Mouse (Mus musculus) T-helper 1 cell (primary cell): ENCODE measurements around the gene Fbxo28.
"Not testable (repeated sequence)": the region's sequence is repeated elsewhere in the genome, so short reads cannot be mapped to it uniquely, and the experiment has no call there.

Experiments
- in situ Hi-C: fragments of 300-600 bp; cut with MboI, MseI; formaldehyde crosslinking; loops from one replicate; pipeline ENCODE4 v1.15.1; 2025; ENCODE audit warnings: high pct_unique_total_duplicates

Gene Fbxo28

DNA sequence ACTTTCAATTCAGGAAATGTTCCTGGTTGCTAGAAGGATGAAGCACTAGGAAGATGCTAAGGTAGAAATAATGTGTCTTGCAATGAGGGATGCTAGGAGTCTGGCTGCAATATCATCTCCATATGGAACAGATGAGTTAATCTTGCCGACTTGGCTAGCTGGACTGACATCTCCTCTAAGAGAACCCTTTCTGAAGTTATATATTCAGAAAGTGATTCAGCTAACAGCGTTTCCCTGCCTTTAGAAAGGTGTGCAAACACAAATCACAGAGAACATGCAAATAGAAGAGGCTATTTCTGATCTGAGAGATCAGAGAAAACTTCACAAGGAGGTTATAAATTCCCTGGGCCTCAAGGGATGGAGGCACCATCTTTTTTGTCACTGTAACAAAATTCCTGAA is 4.4 kb upstream of the Fbxo28 start:
- in situ Hi-C loops = no loop called here

DNA sequence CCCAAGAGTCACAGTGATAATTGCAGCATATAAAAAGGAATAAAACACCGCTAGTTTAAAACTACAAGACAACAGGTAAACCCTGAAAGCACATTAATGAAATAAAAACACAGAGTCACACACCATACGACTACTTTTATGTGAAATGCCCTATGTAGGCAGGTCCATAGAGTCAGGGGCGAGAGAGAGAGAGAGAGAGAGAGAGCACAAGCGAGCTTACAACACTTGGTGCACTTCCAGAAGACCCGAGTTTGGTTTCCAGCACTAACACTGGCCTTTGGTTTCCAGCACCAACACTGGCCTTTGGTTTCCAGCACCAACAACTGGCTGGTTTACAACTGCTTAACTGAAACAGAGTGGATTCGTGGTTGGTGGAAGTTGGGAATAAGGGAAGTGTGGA is 564 bp upstream of the Fbxo28 start:
- in situ Hi-C loops = no loop called here

DNA sequence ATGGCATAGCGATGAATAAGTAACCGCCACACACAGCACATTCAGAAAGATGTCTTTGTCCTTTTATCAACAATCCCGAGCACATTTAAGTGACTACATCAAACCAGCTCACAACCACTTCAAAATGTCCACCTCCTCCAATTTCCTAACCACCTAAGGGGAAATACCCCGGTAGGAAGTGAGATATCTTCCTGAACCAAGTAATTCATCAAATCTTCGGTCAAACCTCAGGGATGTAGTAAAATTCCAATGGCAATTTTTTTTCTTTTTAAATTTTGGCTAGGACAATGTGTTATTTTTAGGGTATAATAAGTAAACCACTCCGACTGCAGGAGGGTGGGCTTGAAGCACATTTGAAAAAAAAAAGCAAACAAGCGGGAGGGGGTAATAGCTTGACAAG is 1.1 kb downstream of the Fbxo28 start:
- in situ Hi-C loops = no loop called here

- in situ Hi-C loops = no loop called here
These were observed 2.4 kb downstream of the Fbxo28 start for GRCm38 (mm10) chr1:182338961-182339565.

DNA sequence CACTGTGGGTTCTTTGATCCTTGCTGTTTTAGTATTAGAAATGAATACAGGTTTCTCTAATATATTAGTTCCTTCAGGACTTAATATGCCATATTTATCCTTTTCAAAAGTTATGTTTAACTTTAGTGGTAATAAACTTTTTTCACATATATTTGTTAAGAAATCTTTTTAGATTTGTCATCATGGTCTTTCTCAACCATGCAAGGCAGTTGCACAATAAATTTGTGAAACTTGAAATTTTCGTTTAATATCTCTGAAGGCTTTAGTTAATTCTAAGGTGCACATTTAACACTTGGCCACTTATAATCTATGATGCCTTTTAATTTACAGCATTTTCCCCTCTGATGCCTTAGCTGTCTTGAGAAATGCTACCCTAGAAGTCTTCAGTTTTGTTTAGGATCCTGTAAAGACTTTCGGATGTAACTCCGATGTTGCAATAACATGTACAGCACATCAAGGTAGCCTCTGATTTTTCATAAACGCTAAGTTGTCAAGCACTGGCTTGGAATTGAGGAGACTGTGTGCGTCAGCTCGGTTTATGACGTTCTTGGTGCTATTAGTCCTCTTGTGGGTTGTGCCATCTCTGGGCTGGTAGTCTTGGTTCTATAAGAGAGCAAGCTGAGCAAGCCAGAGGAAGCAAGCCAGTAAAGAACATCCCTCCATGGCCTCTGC is 7.5 kb downstream of the Fbxo28 start:
- in situ Hi-C loops = no loop called here

DNA sequence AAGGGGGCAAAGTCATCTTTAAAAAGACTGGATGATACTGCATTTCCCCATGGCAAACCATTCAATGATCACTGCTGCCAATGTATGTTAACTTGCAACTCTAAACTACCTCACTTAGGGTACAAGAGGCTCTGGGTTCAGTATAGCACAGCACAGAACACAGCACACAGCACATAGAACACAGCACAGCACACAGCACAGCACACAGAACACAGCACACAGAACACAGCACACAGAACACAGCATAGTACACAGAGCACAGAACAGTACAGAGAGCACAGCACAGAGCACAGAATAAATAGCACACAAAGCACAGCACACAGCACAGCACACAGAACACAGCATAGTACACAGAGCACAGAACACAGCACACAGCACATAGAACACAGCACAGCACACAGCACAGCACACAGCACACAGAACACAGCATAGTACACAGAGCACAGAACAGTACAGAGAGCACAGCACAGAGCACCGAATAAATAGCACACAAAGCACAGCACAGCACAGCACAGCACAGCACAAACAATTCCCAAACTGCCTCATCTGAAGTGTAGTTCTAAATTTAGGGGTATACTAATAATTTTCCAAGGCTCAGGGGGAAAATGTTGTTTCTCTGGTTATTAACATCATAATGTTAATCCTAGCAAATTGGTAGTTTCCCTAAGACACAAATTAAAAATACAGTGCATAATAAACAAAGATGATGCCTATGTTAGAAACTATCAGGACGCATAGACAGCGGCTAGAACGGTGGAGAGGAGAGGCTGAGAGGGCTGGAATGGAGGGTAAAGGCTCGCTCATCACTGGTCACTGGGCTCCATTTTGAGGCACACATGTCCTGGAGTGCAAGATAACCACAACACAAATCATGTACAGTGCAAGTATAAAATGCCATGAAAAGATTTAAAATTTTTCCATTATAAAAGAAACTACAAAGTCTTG is 9.1 kb downstream of the Fbxo28 start:
- in situ Hi-C loops = no loop called here

- in situ Hi-C loops = no loop called here
These were observed 15.5 kb downstream of the Fbxo28 start for GRCm38 (mm10) chr1:182325919-182326318.

GRCm38 (mm10) chr1:182324552-182324951 is 16.9 kb downstream of the Fbxo28 start:
- in situ Hi-C loops = no loop called here

GRCm38 (mm10) chr1:182323139-182323538 is 18.3 kb downstream of the Fbxo28 start:
- in situ Hi-C loops = no loop called here

DNA sequence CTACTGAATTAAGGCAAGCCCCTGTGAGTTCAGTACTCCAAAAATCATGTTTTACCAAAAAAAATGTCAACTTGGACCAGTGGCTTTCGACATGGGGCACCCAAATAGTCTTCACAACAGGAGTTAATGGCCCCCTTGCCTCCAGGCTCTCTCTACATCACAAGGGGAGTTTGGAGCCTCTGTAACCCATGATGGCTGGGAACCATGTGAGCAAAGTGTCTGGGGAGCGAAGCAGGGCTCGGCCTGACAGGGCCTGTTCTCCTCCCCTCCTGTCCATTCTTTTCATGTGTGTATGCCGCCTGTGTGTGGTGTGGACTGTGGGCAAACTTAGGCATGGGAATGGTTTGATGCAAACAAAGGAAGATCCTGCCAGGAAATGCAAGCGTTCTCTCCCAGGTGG is 27.2 kb downstream of the Fbxo28 start:
- in situ Hi-C loops = no loop called here

GRCm38 (mm10) chr1:182313181-182313580 is 28.2 kb downstream of the Fbxo28 start:
- in situ Hi-C loops = no loop called here

DNA sequence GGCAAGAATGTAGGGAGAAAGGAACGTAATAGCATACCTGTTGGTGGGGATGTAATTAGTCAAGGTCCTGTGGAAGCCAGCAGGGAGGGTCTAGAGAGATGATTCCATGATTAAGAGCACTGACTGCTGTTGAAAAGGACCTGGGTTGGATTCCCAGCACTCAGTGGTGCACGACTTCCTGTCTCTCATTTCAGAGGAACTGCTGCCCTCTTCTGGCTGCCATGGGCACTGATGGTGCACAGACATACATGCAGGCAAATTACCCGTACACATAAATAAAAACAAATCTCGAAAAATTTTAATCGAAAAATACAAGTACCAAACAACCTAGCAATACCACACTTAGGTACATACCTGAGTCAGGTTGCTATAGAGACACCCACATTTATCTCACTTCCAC is 30.1 kb downstream of the Fbxo28 start:
- in situ Hi-C loops = no loop called here

DNA sequence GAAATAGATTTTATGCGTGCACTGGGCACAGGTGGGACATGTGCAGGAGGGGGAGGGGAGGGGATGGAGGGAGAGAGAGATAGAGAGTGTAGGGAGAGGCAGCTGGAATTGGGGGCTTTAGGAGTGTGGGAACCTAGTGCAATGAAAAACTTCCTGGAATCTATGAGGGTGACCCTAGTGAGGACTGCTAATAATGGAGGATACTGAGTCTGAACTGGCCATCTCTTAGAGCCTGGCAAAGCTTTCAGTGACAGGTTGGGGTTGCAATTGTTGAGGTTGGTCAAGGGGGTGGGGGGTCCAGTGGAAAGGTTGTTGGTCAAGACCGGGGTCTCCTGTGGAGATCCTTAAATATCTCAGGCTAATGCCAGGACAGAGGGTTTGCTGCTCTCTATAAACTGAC is 31.1 kb downstream of the Fbxo28 start:
- in situ Hi-C loops = no loop called here

- in situ Hi-C loops = no loop called here
These were observed 32.0 kb downstream of the Fbxo28 start for GRCm38 (mm10) chr1:182309403-182309802.

DNA sequence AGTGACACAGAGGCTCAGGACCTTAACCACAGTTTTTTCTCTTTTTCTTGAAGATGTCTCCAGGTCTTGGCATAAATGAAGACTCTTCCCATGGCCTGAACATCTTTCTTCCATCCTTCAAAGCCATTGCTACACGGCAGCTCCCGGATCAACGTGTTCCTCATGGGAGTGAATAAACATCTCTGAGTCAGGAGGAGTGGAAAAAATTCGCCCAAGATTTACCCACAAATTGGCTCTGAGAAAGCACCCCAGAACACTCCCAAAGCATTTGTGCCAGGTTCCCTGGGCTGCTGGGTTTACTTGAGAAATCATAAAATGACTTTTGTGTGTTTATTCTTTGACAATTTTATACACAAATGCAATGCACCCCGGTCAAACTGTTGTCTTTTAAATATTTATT is 38.5 kb downstream of the Fbxo28 start:
- in situ Hi-C loops = no loop called here

DNA sequence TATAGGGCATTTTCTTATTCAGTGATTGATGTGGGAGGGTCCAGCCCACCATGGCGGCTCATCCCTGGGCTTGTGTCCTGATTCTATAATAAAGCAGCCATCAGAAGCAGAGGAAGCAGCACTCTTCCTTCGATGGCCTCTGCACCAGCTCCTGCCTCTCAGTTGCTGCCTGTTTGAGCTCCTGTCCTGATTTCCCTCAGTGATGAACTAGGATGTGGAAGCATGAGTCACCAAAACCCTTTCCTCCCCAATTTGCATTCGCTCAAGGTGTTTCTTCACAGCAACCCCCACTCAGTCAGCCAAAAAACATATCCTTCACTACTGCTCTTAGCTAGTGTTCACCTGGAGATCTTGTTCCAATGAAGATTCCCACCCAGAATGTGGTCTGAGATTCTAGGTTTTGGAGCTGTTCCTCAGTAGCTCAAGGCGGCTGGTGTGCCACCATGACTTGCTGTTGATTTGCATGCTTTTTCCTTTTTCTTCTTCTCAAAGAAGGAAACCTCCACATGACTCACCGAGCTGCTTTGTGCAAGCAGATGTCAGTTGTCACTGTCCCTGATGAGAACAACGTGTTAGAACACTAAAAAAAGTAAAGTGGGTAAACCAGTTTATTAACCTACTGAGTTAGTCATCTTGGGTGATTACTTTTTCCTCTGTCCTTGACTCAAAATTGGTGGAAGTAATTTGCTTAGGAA is 39.1 kb downstream of the Fbxo28 start:
- in situ Hi-C loops = no loop called here

GRCm38 (mm10) chr1:182297821-182298220 is 43.6 kb downstream of the Fbxo28 start:
- in situ Hi-C loops = no loop called here

GRCm38 (mm10) chr1:182297246-182297645 is 44.2 kb downstream of the Fbxo28 start:
- in situ Hi-C loops = no loop called here

DNA sequence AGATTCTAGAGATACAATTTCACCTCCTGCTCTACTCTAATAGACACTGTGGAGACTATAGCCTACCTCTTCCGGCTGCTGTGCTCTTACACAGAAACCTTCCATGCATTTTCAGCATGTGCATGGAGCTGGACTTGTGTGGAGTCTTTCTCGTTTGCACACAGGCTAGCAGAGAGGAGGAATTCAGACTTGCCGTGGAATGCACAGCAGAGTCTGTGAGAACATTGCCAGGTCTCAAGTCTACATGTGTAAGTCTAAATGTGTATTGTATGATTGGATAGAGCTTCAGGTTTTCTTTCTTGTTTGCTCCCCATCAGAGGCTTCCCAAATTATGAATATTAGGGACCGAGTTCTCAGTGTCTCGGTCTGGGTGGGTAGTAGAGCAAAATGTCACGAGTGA is 44.6 kb downstream of the Fbxo28 start:
- in situ Hi-C loops = no loop called here

GRCm38 (mm10) chr1:182296141-182296540 is 45.3 kb downstream of the Fbxo28 start:
- in situ Hi-C loops = no loop called here

DNA sequence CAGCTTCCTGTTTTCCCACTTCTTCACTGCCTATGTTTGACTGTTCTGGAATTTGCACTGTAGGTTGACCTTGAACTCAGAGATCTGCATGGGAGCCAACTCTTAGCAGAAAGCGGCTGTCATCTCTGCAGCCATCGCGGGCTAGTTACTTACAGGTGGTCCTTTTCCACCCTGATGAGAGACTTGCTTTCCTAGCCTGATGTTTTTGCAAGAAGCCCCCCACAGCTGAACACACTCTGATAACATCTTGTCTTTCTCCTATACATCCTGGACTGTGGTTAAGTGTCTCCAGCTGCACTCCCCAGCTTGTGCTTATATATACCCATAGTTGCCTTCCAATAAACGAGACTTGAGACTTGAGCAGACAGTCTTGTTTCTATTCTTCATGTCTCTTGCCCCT is 49.1 kb downstream of the Fbxo28 start:
- in situ Hi-C loops = no loop called here

GRCm38 (mm10) chr1:182290741-182291140 is 50.7 kb downstream of the Fbxo28 start:
- in situ Hi-C loops = not testable (repeated sequence)
